Mouse (Mus musculus) MEL (cell line): Measurements from ENCODE around the gene Riok1. TPM values are rescaled to one million over a fixed set of nuclear protein-coding genes. Genes with fewer than 3 reads are reported as not detected.

Source experiments
- DNase-seq: peaks from one replicate; pipeline ENCODE4 v3.0.0; 2011; ENCODE audit warnings: low read depth, low spot score
- H3K27ac ChIP-seq: 2 replicates; pipeline ENCODE4 v1.5.1; 2012; ENCODE audit warnings: low read depth, mild to moderate bottlenecking, control low read depth, low read length, moderate library complexity; ENCODE audit not compliant: control insufficient read depth
- H3K27me3 ChIP-seq, 2 experiments: fragments of 150-350 bp in 1 of 2; sonication (generic) in 1 of 2; 2 replicates each; pipeline ENCODE4 v1.6.1; 2012; ENCODE audit warnings: low read length in 2 of 2, mild to moderate bottlenecking in 2 of 2, improper control_type of control experiment in 1 of 2, moderate library complexity in 1 of 2; ENCODE audit not compliant: insufficient read depth in 2 of 2, control insufficient read depth in 1 of 2
- H3K36me3 ChIP-seq, 2 experiments: 2 replicates each; pipeline ENCODE4 v1.6.1; 2012 to 2014; ENCODE audit warnings: low read length in 2 of 2, improper control_type of control experiment in 1 of 2, inconsistent platforms in 1 of 2, mild to moderate bottlenecking in 1 of 2; ENCODE audit not compliant: insufficient read depth in 2 of 2, control insufficient read depth in 1 of 2
- H3K4me1 ChIP-seq, 2 experiments: fragments of 150-350 bp in 1 of 2; sonication (generic) in 1 of 2; 2 replicates each; pipeline ENCODE4 v1.6.1; 2012; ENCODE audit warnings: low read length in 2 of 2, improper control_type of control experiment in 1 of 2, mild to moderate bottlenecking in 1 of 2; ENCODE audit not compliant: insufficient read depth in 2 of 2, control insufficient read depth in 1 of 2
- H3K4me3 ChIP-seq, 2 experiments: fragments of 150-350 bp in 1 of 2; sonication (generic) in 1 of 2; 2 replicates each; pipeline ENCODE4 v1.5.1; 2012; ENCODE audit warnings: low read depth in 2 of 2, low read length in 2 of 2, mild to moderate bottlenecking in 2 of 2, moderate library complexity in 2 of 2, control low read depth in 1 of 2, improper control_type of control experiment in 1 of 2; ENCODE audit not compliant: control insufficient read depth in 1 of 2, insufficient read depth in 1 of 2
- H3K79me2 ChIP-seq: 2 replicates; pipeline ENCODE4 v1.6.1; 2012; ENCODE audit warnings: mild to moderate bottlenecking, low read length, moderate library complexity; ENCODE audit not compliant: control insufficient read depth, poor library complexity, insufficient read depth
- H3K9ac ChIP-seq: 2 replicates; pipeline ENCODE4 v1.6.1; 2012; ENCODE audit warnings: low read depth, mild to moderate bottlenecking, control low read depth, low read length, moderate library complexity; ENCODE audit not compliant: control insufficient read depth, poor library complexity, severe bottlenecking
- H3K9me3 ChIP-seq: fragments of 150-350 bp; sonication (generic); replicated peaks from 2 replicates; pipeline ENCODE4 v1.6.1; 2012; ENCODE audit warnings: mild to moderate bottlenecking, low read length, improper control_type of control experiment, moderate library complexity; ENCODE audit not compliant: insufficient read depth
- BHLHE40 ChIP-seq: IDR thresholded peaks from 2 replicates; pipeline ENCODE4 v1.6.1; 2012; ENCODE audit warnings: low read depth, mild to moderate bottlenecking, inconsistent platforms, low read length, improper control_type of control experiment, borderline replicate concordance
- CTCF ChIP-seq, 3 experiments: IDR thresholded peaks in 2 of 3; conservative IDR thresholded peaks in 1 of 3; 2 replicates each; pipeline ENCODE4 v1.5.1; 2011 to 2012; ENCODE audit warnings: low read length in 3 of 3, low read depth in 2 of 3, mild to moderate bottlenecking in 2 of 3, improper control_type of control experiment in 1 of 3, inconsistent platforms in 1 of 3, mixed read lengths in 1 of 3, moderate library complexity in 1 of 3; ENCODE audit not compliant: control insufficient read depth in 1 of 3, insufficient read depth in 1 of 3, poor library complexity in 1 of 3, severe bottlenecking in 1 of 3
- ELF1 ChIP-seq: IDR thresholded peaks from 2 replicates; pipeline ENCODE4 v1.6.1; 2014; ENCODE audit warnings: low read depth, mild to moderate bottlenecking, inconsistent platforms, low read length, improper control_type of control experiment, moderate library complexity
- EP300 ChIP-seq, 2 experiments: IDR thresholded peaks; 2 replicates each; pipeline ENCODE4 v1.6.1; 2011; ENCODE audit warnings: improper control_type of control experiment in 2 of 2, low read length in 2 of 2, low read depth in 1 of 2, mild to moderate bottlenecking in 1 of 2
- ETS1 ChIP-seq: IDR thresholded peaks from 2 replicates; pipeline ENCODE4 v1.6.1; 2012; ENCODE audit warnings: low read depth, mild to moderate bottlenecking, inconsistent platforms, low read length, improper control_type of control experiment, moderate library complexity
- GATA1 ChIP-seq: IDR thresholded peaks from 2 replicates; pipeline ENCODE4 v1.6.1; 2011; ENCODE audit warnings: low read depth, low read length, improper control_type of control experiment
- HCFC1 ChIP-seq: IDR thresholded peaks from 2 replicates; pipeline ENCODE4 v1.6.1; 2012; ENCODE audit warnings: low read depth, mild to moderate bottlenecking, inconsistent platforms, low read length, improper control_type of control experiment, moderate library complexity
- MAFK ChIP-seq: IDR thresholded peaks from 2 replicates; pipeline ENCODE4 v1.6.1; 2011; ENCODE audit warnings: low read depth, mild to moderate bottlenecking, low read length, improper control_type of control experiment, borderline replicate concordance
- MAX ChIP-seq: IDR thresholded peaks from 2 replicates; pipeline ENCODE4 v1.6.1; 2011; ENCODE audit warnings: low read length, improper control_type of control experiment
- MAZ ChIP-seq: IDR thresholded peaks from 2 replicates; pipeline ENCODE4 v1.6.1; 2012; ENCODE audit warnings: low read depth, mild to moderate bottlenecking, inconsistent platforms, low read length, improper control_type of control experiment
- NELFE ChIP-seq: IDR thresholded peaks from 2 replicates; pipeline ENCODE4 v1.6.1; 2011; ENCODE audit warnings: low read depth, low read length, improper control_type of control experiment
- NRF1 ChIP-seq: IDR thresholded peaks from 2 replicates; pipeline ENCODE4 v1.6.1; 2014; ENCODE audit warnings: low read depth, mild to moderate bottlenecking, inconsistent platforms, low read length, improper control_type of control experiment, moderate library complexity; ENCODE audit not compliant: poor library complexity, insufficient read depth, severe bottlenecking
- POLR2A ChIP-seq, 2 experiments: IDR thresholded peaks; 2 replicates each; pipeline ENCODE4 v1.6.1; 2011 to 2012; ENCODE audit warnings: low read length in 2 of 2, mild to moderate bottlenecking in 2 of 2, control low read depth in 1 of 2, improper control_type of control experiment in 1 of 2, low read depth in 1 of 2, moderate library complexity in 1 of 2; ENCODE audit not compliant: control insufficient read depth in 1 of 2, insufficient read depth in 1 of 2, poor library complexity in 1 of 2
- POLR2AphosphoS5 ChIP-seq: IDR thresholded peaks from 2 replicates; pipeline ENCODE4 v1.6.1; 2012; ENCODE audit warnings: low read depth, borderline replicate concordance, mild to moderate bottlenecking, inconsistent platforms, low read length, moderate library complexity, mixed read lengths
- RAD21 ChIP-seq: IDR thresholded peaks from 2 replicates; pipeline ENCODE4 v1.6.1; 2011; ENCODE audit warnings: mild to moderate bottlenecking, low read depth, low read length, improper control_type of control experiment
- RCOR1 ChIP-seq: IDR thresholded peaks from 2 replicates; pipeline ENCODE4 v1.6.1; 2012; ENCODE audit warnings: low read depth, mild to moderate bottlenecking, inconsistent platforms, low read length, improper control_type of control experiment
- SIN3A ChIP-seq: IDR thresholded peaks from 2 replicates; pipeline ENCODE4 v1.6.1; 2012; ENCODE audit warnings: low read length, improper control_type of control experiment, inconsistent platforms
- SMC3 ChIP-seq: IDR thresholded peaks from 2 replicates; pipeline ENCODE4 v1.6.1; 2011; ENCODE audit warnings: low read depth, low read length, improper control_type of control experiment
- TAL1 ChIP-seq: IDR thresholded peaks from 2 replicates; pipeline ENCODE4 v1.6.1; 2012; ENCODE audit warnings: mild to moderate bottlenecking, inconsistent platforms, low read length, moderate library complexity, mixed read lengths
- USF2 ChIP-seq, 2 experiments: IDR thresholded peaks; 2 replicates each; pipeline ENCODE4 v1.6.1; 2011 to 2012; ENCODE audit warnings: improper control_type of control experiment in 2 of 2, low read length in 2 of 2, borderline replicate concordance in 1 of 2, inconsistent platforms in 1 of 2, low read depth in 1 of 2, mild to moderate bottlenecking in 1 of 2; ENCODE audit not compliant: insufficient read depth in 1 of 2
- ZMIZ1 ChIP-seq: IDR thresholded peaks from 2 replicates; pipeline ENCODE4 v1.6.1; 2012; ENCODE audit warnings: low read depth, mild to moderate bottlenecking, inconsistent platforms, low read length, improper control_type of control experiment, moderate library complexity
- ZNF384 ChIP-seq: IDR thresholded peaks from 2 replicates; pipeline ENCODE4 v1.6.1; 2012; ENCODE audit warnings: low read depth, mild to moderate bottlenecking, inconsistent platforms, low read length, improper control_type of control experiment
- polyA plus RNA-seq, 2 experiments: library from polyadenylated mRNA; stranded (reverse) in 1 of 2; unstranded in 1 of 2; fragments of >175 nt in 1 of 2; fragments of >200 nt in 1 of 2; gene quantifications; 2 replicates each; pipeline versions ENCODE4 v1.2.1 to v1.2.4; 2012; ENCODE audit warnings: low replicate concordance in 2 of 2, low read depth in 1 of 2; ENCODE audit not compliant: insufficient read length in 2 of 2, insufficient read depth in 1 of 2, missing spikeins in 1 of 2
- total RNA-seq: library from RNA; depleted of rRNA; stranded (reverse); fragments of 300-350 nt; gene quantifications from 2 replicates; pipeline ENCODE4 v1.2.3, GENCODE M21; 2012

The Riok1 gene
- total and polyA plus RNA-seq, 3 experiments: 40.5 to 43.7 TPM; not detected in 1

GRCm38 (mm10) chr13:38080014-38080413 lies 43.2 kb downstream of the Riok1 start:
- TF ChIP-seq GATA1 (no peak), SIN3A (no peak), CTCF (IDR thresholded peaks at IDR 0.05 in 2 of 3, conservative IDR thresholded peaks at IDR 0.05 in 1 of 3; ENCODE audit: control insufficient read depth in 1 of 3, insufficient read depth in 1 of 3, low read depth in 2 of 3, low read length in 3 of 3, poor library complexity in 1 of 3, severe bottlenecking in 1 of 3) (no peak), RCOR1 (no peak), BHLHE40 (no peak), ETS1 (no peak), MAX (no peak)
- H3K27ac ChIP-seq: no peak overlapping the region
- no peak for DNase-seq

GRCm38 (mm10) chr13:38080725-38081124 lies 43.9 kb downstream of the Riok1 start:
- no peaks in the 10 kb centered on the region for H3K79me2 ChIP-seq
- no peak overlapping the region for H3K27ac ChIP-seq
- no peak for TF ChIP-seq USF2 (IDR thresholded peaks at IDR 0.05; ENCODE audit: borderline replicate concordance in 1 of 2, insufficient read depth in 1 of 2, low read depth in 1 of 2, low read length in 2 of 2)
- TF ChIP-seq SMC3: no peak
- no peak for TF ChIP-seq GATA1
- TF ChIP-seq NRF1: no peak
- TF ChIP-seq HCFC1: no peak
- no peak for TF ChIP-seq ZMIZ1
- TF ChIP-seq NELFE: no peak
- TF ChIP-seq TAL1: no peak
- TF ChIP-seq POLR2A (IDR thresholded peaks at IDR 0.05; ENCODE audit: control insufficient read depth in 1 of 2, insufficient read depth in 1 of 2, low read depth in 1 of 2, low read length in 2 of 2, poor library complexity in 1 of 2): no peak
- TF ChIP-seq ELF1: no peak
- no peak for TF ChIP-seq EP300 (IDR thresholded peaks at IDR 0.05; ENCODE audit: low read depth in 1 of 2, low read length in 2 of 2)
- TF ChIP-seq RAD21: no peak
- no peak for TF ChIP-seq ZNF384
- TF ChIP-seq MAFK: no peak
- no peak for TF ChIP-seq POLR2AphosphoS5
- TF ChIP-seq MAZ: no peak
- no peak for TF ChIP-seq ETS1
- TF ChIP-seq, all 39 proteins: peak for 0
- Histone ChIP-seq H3K36me3 (no peaks in the 10 kb centered on the region; a peak in 1 of 4 replicates), H3K9me3 (no peaks in the 10 kb centered on the region), H3K4me1 (peaks cover 0 to 4% of the 10 kb centered on the region in 2 experiments; a peak in 1 of 4 replicates), H3K27me3 (peaks cover 0 to 2% of the 10 kb centered on the region in 2 experiments; a peak in 1 of 4 replicates), H3K4me3 (no peak overlapping the region), H3K9ac (no peak overlapping the region)
- no peak for DNase-seq

More at GRCm38 (mm10) chr13:38080014-38080413, 43.2 kb downstream of the Riok1 start:
- H3K79me2 ChIP-seq: no peaks in the 10 kb centered on the region
- H3K4me3 ChIP-seq: no peak overlapping the region
- peaks cover 0 to 2% of the 10 kb centered on the region in 2 experiments; a peak in 1 of 4 replicates for H3K27me3 ChIP-seq
- H3K9me3 ChIP-seq: no peaks in the 10 kb centered on the region
- no peaks in the 10 kb centered on the region; a peak in 1 of 4 replicates for H3K36me3 ChIP-seq
- H3K9ac ChIP-seq: no peak overlapping the region
- H3K4me1 ChIP-seq: peaks cover 0 to 4% of the 10 kb centered on the region in 2 experiments; a peak in 1 of 4 replicates
